Mouse (Mus musculus) cortical plate, adult 2 months (tissue): ENCODE data around the gene Nipal3.

Experiments
- CTCF ChIP-seq: fragments of 200-500 bp; IDR thresholded peaks from 2 replicates; pipeline ENCODE4 v1.5.1; 2011; ENCODE audit warnings: mild to moderate bottlenecking, control low read depth, low read length; ENCODE audit not compliant: insufficient read depth; ENCODE audit errors: extremely low read depth
- POLR2A ChIP-seq: fragments of 200-500 bp; IDR thresholded peaks from 2 replicates; pipeline ENCODE4 v1.6.1; 2011; ENCODE audit warnings: mild to moderate bottlenecking, low read length, control low read depth; ENCODE audit not compliant: insufficient read depth; ENCODE audit errors: extremely low read depth

- TF ChIP-seq POLR2A, result no peak
- no peak for TF ChIP-seq CTCF
Measured at GRCm38 (mm10) chr4:135420961-135421360, 73.9 kb downstream of the Nipal3 start.
